Mouse (Mus musculus): ENCODE measurements around the gene Lkaaear1. TPM values are rescaled to one million over a fixed set of nuclear protein-coding genes. Genes with fewer than 3 reads are reported as not detected.

Gene Lkaaear1
- total RNA-seq, 4 experiments from 2014 or later: not detected

DNA sequence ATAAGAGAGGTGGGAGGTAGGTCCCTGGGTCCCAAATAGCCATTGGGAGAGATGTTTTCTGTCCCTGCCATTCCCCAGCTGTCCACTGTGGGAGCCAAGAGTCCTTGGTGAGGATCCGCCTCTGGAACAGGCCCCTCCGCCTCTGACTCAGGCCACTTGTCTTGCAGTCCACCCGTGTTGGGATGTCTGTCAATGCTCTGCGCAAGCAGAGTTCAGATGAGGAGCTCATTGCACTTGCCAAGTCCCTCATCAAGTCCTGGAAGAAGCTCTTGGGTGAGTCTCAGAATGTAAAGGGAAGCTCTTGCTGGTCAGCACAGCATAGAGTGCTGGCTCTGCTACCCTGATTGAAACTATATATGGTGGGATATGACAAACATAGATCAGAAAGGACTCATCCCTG lies 14.9 kb downstream of the Lkaaear1 start:
- no peak for DNase-seq (ENCODE audit: low spot score in 2 of 2)

GRCm38 (mm10) chr2:181681978-181682377 lies 16.3 kb downstream of the Lkaaear1 start:
- no peak for DNase-seq (ENCODE audit: low spot score in 2 of 2)

DNA sequence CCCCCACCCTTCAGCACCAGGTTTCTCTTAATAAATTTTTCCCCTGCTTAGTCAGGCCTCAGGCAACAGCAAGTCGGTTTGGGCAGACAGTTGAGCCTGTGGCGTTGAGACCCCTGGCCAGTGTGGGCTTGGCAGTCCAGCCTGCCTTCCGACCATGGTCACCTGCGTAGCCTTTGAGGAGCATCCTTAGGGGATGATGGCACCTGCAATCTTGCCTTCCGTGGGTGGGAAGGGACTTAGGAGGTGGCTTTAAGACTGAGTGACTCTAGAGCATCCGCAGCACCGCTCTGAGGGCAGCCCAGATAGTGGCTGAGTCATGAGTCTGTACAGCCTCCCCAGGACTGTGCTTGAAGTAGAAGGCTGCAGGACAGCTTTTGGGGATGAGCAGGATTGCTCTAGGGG lies 17.5 kb downstream of the Lkaaear1 start:
- no peak for DNase-seq (ENCODE audit: low spot score in 2 of 2)

DNA sequence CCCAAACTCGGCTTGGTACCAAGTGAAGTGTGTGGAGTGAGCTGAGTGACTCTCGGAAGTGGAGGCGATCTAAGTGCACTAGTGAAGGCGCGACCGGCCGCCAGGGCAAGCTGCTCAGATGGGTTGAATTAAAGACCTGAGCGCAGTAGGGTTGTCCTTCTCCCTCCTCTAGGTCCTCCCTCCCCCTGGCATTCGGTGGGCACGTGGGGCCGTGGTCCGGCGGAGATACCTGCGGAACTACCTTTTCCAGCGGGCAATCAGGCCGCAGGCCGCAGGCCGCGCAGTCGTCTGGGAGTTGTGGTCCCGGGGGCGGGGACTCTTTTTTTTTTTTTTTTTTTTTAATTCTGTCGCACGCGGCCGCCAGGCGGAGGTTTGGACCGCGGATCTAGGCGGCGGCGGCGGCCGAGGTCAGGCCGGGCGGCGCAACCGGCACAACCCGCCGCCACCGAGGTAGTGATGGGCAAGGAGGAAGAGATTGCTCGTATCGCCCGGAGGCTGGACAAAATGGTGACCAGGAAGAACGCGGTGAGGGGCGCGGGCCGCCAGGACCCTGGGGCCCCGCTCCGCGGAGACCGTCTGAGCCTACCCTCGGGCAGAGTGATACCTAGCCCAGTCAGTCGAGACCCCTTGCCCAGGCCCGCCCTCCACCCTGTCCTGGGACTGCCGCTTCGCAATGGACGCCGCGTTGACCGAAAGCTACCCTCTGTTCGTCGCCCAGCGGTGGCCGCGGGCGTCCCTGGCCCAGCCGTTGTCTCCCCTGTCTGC lies 18.1 kb downstream of the Lkaaear1 start, which contains the start of gene Tcea2:
Gene Tcea2, plus strand, starts transcription at position 360 of the 765 bp plus-strand sequence.
- peak in 1 of 2 experiments; percentile 64 for DNase-seq (ENCODE audit: low spot score in 2 of 2)

DNA sequence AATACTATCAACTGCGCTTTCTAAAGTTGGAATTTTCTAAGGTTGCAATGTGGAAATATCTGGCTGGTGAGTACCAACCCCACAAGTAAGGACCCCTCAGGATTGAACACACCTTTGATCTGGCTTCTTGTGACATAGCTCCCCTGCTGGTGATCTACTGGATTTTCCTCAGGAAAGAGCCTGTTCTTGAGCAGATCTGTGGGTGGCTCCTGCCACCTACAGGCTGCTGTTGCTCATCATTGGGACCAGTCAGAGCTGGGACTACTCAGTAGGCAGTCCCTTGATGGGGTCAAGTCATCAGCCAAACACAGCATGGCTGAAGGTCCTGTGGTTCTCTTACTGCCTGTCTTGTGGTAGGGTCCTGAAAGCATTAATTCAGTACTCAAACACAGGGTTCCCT lies 19.5 kb downstream of the Lkaaear1 start:
- DNase-seq (ENCODE audit: low spot score in 2 of 2): peak; percentile 81 to 84

DNA sequence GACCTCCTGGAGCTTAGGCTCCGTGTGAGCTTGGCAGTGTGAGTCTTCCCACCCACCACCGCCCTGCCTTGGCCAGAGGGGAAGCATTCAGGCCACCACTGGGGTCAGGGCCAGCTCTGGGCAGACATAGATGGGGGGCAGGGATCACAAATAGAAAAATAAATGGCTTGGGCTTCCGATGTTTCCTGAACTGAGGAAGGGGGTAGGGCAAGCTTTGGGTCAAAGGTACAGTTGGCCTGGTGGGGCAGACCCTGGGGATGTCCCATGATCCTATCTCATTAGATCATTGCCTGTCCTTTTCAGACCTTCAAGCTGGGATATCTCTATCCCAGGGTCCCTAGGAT lies 20.5 kb downstream of the Lkaaear1 start:
- no peak for DNase-seq (ENCODE audit: low spot score in 2 of 2)

DNA sequence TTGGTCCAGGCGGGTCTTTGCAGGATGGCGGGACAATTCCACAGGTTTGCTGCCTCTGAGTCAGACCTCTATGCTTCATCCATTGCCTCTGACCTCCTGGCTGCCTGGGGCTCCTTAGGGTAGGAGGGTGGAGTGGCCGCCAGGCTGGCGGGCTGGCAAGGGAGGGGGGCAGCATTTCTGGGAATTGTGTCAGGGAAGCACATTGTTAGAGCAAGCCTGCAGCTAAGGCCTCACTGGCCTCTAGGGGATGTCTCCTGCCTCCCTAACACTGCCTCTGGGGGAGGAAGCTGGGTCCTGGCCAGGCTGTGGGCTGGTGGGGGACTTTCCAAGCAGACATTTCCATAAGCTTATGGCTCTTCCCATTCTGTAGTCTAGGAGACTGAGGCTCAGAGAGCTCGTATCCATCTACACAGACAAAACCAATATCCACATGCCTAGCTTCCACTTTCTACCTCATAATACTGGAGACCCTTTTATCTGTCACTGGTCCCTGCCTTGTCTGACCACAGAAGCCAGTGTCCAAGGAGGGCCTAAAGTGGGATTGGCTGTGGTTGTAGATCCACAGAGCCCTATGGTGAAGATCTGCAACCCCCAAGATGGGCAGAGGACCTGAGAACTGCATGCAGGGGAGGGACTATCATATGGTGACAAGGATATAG lies 21.0 kb downstream of the Lkaaear1 start:
- DNase-seq (ENCODE audit: low spot score in 2 of 2): no peak

- DNase-seq (ENCODE audit: low spot score in 2 of 2): no peak
Observed at GRCm38 (mm10) chr2:181676424-181676823, 21.8 kb downstream of the Lkaaear1 start.

DNA sequence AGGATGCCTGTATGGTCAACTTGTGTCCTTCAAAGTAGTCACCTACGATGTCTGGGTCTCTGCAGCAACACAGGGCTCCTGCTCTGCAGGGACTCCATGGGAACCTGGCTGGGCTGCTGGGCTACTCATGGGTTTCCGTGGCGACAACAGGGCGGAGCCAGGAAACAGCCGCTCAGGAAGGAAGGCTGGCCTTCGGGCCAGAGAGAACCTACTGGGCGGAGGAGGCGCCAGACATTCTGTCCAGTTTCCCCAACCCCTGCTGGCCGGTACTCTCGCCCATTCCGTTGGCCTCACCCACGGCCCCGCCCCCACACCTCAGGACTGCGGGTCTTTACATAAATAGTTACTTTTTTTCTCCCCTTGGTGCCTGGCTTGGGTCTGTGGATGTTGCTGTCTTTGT lies 22.8 kb downstream of the Lkaaear1 start:
- DNase-seq (ENCODE audit: low spot score in 2 of 2): peak in 1 of 2 experiments; percentile 50

DNA sequence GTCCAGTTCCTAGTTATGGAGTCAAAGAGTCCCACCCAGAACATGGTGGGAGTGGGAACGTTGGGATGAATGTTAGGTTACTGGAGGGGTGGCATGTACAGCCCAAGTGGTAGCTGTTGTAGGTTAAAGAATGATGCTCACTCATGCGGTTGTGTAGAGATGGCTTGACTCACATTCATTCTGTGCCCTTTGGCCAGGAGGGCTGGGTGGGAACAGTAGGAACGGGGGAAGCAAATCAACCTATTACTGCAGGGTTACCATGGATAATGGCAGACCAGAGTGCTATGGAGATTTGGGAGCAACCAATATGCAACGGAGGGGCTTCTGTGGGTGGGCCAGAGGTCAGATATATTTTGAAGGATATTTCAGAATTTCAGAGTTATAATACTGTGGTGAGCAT lies 23.3 kb downstream of the Lkaaear1 start:
- no peak for DNase-seq (ENCODE audit: low spot score in 2 of 2)

- no peak for DNase-seq (ENCODE audit: low spot score in 2 of 2)
Observed at GRCm38 (mm10) chr2:181673501-181673900, 24.7 kb downstream of the Lkaaear1 start.

GRCm38 (mm10) chr2:181671984-181672383 lies 26.3 kb downstream of the Lkaaear1 start:
- no peak for DNase-seq (ENCODE audit: low spot score in 2 of 2)

DNA sequence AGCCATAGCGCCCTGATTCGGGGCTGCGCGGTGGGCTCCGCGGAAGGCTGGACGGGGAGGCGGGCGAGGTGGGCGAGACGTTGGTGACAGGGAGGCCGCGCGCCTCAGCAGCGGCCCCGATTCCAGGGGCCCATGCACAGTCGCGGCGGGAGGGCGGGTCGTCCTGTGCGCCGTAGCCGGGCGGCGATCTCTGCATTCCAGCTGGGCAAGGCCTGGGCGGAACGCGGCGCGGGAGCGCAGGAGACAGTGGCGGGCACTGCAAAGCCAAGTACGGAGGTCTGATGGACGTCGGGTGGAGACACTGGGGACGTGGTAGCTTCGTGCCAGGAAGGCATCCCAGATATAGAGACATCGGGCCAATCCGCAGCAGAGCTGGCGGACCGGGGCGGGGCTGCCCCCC lies 26.9 kb downstream of the Lkaaear1 start, which contains the start of gene Sox18:
Gene Sox18, minus strand, starts transcription at position 315 of the 400 bp plus-strand sequence.
- no peak for DNase-seq (ENCODE audit: low spot score in 2 of 2)

DNA sequence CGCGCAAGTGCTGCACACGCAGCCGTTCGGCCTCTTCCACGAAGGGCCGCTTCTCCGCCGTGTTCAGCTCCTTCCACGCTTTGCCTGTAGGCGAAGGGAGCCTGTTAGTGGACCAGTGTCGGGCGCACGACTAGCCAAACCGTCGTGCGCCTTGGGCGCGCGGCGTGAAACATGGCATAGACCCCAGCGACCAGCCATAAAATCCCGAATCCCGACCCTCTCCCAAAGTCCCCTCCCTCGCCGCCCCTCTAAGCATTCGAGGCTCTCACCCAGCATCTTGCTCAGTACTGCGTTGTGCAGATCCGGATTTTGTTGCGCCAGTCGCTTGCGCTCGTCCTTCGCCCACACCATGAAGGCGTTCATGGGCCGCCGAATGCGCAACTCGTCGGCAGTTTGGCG lies 27.3 kb downstream of the Lkaaear1 start:
- DNase-seq (ENCODE audit: low spot score in 2 of 2): no peak

- DNase-seq (ENCODE audit: low spot score in 2 of 2): no peak
Observed at GRCm38 (mm10) chr2:181670285-181670912, 27.8 kb downstream of the Lkaaear1 start.

DNA sequence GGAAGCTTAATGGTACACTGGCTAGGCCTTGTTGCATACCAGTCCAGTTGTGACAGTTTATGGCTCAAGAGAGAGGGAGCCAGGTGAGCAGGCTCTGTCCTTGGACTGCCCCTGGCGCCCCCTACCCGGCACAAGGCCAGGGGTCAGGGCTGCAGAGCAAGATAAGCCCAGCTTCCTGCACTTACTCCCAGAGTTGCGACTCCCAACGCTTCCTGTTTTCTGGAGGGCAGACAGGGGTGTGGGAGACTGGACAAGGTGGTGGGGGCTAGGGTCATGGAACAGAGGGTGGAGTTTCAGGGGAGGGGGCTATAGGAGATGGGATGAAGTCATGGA lies 35.0 kb downstream of the Lkaaear1 start:
- no peak for DNase-seq (ENCODE audit: low spot score in 2 of 2)

GRCm38 (mm10) chr2:181662620-181663297 lies 35.5 kb downstream of the Lkaaear1 start:
- no peak for DNase-seq (ENCODE audit: low spot score in 2 of 2)

DNA sequence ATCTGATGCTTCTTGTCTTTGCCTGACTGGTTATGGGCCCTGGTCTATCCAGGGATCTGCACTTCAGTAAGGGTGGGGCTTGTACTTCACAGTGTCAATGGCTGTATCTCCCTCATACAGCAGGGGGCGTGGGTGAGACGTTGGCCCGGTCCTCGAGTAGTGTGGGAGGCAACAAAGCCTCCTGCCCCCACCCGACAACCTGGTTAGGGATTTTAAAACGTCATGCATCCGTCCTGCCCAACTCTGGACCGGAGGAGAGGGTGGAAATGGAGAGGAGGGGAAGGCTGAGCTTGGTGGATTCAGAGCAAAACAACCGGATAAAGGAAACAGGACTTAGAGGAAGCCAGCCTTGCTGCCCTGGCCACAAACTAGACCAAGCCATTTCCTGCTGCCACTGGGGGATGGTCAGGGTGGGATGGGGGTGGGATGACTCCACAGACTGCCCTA lies 38.6 kb downstream of the Lkaaear1 start:
- DNase-seq (ENCODE audit: low spot score in 2 of 2): peak; percentile 83 to 85

GRCm38 (mm10) chr2:181658930-181659555 lies 39.2 kb downstream of the Lkaaear1 start:
- peak; percentile 52 to 74 for DNase-seq (ENCODE audit: low spot score in 2 of 2)

DNA sequence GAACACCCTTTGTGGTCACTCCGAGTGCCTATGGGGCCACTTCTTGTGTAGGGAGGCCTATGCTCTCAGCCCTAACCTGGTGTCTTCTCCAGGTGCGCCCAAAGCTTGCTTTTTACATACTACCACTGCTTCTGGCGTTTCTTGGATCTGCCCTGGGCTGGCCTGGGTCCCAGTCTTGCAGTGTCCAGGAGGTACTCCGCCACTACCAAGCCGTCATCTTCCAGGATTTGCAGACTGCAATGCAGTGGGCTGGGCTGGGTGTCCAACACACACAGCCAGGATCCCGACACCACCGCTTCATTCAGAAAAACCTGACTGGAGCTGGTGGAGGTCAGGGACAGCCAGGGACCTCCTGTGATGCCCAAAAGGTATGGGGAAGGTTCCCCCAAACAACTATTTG lies 39.7 kb downstream of the Lkaaear1 start:
- DNase-seq (ENCODE audit: low spot score in 2 of 2): no peak

DNA sequence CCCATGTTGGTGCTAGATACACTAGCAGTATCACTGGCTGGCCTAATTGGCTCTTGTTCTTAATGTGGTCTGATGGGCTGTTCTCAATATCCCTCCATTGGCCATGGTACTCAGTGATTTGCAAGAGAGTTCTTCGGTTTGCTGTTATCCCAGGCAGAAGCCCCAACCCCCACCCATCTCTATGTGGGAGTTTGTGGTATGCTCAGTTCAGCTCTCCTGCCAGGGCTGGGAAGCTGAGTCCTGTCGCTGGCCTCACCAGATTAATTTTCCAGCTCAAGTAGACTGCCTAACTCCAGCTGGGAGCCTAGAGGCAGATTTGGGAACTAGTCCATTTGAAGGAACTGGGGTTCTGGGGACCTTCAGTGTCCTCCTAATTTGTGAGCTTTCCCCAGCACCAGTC lies 40.8 kb downstream of the Lkaaear1 start:
- DNase-seq (ENCODE audit: low spot score in 2 of 2): no peak
